Mouse (Mus musculus) regulatory T cell (primary cell): ENCODE data around the gene Piwil1.
"Not testable (repeated sequence)": the region's sequence is repeated elsewhere in the genome, so short reads cannot be mapped to it uniquely, and the experiment has no call there.

Experiments
- in situ Hi-C: fragments of 300-600 bp; cut with MboI, MseI; formaldehyde crosslinking; loops from one replicate; pipeline ENCODE4 v1.15.1; 2025; ENCODE audit warnings: high pct_unique_total_duplicates

The Piwil1 gene

GRCm38 (mm10) chr5:128708929-128709328, 6.6 kb downstream of the Piwil1 start:
- in situ Hi-C loops: no loop called here

GRCm38 (mm10) chr5:128710596-128710995, 8.3 kb downstream of the Piwil1 start:
- in situ Hi-C loops: no loop called here

DNA sequence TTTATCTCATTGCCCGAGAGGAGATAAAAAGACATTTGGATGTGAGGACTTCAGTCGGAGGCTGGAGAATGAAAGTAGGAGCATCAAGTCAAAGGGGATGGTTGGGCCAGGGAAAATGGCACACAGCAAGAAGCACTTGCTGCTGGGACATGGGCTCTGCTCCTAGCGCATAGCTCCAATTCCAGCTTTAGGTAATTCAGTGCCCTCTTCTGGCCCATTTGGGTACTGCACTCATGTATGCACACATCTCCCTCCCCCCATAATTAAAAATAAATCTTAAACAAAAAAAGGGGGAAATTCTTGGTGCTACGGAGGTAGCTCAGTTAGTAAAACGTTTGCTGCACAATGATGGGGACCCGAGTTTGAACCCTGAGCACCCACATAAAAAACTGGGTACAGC, 9.5 kb downstream of the Piwil1 start:
- in situ Hi-C loops: no loop called here

DNA sequence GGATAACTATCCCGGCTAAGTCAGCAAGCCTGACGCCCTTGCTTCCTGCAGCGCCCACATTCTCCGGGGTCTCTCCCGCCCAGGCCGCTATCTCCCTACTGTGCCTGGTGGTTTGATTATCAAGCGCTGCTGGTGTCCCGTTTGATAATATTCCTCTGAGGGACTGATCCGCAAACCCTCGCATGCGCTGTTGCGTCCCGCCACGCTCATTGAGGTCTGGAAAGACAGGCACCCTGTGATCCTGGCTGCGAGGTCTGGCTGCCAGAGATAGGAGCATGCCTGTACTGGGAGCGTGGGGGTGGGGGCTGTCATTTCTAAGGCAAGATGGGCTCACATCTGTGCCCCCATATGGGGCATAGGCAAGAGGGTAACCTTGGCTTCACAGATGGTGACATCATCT, 12.8 kb downstream of the Piwil1 start:
- in situ Hi-C loops: no loop called here

- in situ Hi-C loops: not testable (repeated sequence)
Observed at GRCm38 (mm10) chr5:128720461-128720860, 18.1 kb downstream of the Piwil1 start.

GRCm38 (mm10) chr5:128729341-128729740, 27.0 kb downstream of the Piwil1 start:
- in situ Hi-C loops: no loop called here

DNA sequence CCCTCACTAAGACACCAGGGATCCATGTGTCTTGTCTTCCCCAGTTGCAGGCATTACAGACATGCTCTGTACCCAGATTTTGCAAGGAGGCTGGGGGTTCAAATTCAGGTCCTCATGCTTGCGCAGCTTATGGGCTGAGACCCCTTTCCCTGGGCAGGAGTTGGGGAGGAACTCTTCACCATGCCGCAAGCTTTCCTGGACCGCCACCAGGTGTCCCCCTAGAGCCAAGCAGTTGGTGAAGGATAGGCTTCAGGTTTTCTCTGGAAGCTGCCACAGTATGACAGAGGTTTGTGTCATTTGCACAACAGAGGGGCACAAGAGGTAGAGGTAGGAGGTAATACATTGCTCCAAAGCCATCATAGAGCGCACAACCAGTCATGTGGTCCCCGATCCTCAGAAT, 28.3 kb downstream of the Piwil1 start:
- in situ Hi-C loops: no loop called here

DNA sequence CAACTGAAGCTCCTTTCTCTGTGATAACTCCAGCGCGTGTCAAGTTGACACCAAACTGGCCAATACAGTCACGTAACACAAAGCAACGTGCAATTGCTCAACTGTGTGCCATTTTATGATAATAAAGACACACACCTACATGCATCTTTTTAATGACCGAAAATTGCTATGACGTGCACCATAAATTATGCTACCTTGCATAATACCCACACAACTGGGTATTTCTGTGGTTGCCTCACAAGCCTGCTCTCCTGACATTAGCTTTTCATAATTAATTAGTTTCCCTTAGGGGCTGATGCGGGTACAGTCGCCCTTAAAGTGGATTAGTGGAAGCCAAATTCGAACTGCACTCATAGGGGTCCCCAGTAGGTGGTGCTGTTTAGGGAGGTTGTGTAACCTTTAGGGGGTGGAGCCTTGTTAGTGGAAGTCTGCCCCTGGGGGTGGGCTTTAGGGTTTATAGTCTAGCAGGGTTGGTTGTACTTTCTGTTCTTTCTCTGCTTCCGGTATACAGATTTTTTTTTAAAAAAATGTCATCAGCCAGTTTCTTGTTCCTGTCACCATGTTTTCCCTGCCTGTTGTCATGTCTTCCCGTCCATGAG, 30.2 kb downstream of the Piwil1 start:
- in situ Hi-C loops: no loop called here

GRCm38 (mm10) chr5:128733955-128734354, 31.6 kb downstream of the Piwil1 start:
- in situ Hi-C loops: no loop called here

DNA sequence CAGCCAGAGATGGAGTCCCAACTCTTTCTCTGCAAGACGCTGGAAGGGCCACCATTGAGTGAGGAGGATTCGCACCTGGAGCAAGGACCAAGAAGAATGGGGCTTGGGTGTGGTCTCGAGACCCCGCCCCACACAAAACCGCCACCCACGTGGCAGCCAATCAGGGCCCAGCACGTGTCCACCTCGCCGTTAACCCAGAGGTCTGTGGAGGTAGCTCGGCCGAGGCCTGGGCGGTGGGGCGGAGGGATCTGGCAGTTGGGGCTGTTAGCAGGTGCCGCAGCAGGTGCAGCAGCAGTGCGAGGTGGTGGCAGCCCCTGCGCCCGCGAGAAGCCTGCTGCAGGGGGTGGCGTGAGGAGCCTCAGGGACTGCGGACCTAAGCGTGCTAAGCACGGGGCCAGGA, 33.6 kb downstream of the Piwil1 start:
- in situ Hi-C loops: no loop called here

- in situ Hi-C loops: no loop called here
Observed at GRCm38 (mm10) chr5:128739168-128739837, 37.0 kb downstream of the Piwil1 start.

- in situ Hi-C loops: no loop called here
Observed at GRCm38 (mm10) chr5:128739838-128740171, 37.5 kb downstream of the Piwil1 start.

- in situ Hi-C loops: no loop called here
Observed at GRCm38 (mm10) chr5:128744351-128744750, 42.0 kb downstream of the Piwil1 start.

DNA sequence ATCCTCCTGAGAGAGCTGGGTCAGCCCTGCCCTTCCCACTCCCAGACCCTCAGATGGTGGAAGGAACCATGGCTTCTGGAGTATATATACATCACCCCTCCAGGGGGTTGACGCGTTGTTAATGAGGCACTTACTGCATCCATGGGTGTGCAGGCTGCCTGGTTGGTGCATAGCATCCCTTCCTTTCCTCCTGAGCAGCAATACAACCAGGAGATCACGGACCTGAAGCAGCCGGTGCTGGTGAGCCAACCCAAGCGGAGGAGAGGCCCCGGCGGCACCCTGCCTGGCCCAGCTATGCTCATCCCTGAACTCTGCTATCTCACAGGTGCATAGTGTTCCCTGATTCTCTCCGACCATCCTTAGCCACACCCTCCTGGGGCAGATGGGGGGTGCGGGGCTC, 42.9 kb downstream of the Piwil1 start:
- in situ Hi-C loops: no loop called here

DNA sequence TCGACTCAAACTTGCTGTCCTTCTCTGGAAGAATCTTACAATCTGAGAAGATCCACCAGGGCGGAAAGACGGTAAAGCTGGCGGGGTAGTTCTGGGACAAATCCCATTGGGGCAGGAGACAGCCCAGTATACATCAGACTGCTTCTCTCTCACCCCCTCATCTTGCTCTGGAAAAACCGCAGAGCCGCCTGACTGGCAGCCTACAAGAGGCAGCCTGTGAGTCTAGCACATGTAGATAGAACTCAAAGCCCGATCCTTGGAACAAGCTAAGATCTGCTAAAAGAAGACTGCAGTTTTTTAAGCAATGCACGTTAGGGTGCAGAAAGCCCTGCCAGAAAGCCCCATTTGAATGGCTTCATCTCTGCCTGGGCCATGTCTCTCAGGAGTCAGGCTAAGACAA, 43.9 kb downstream of the Piwil1 start:
- in situ Hi-C loops: no loop called here

DNA sequence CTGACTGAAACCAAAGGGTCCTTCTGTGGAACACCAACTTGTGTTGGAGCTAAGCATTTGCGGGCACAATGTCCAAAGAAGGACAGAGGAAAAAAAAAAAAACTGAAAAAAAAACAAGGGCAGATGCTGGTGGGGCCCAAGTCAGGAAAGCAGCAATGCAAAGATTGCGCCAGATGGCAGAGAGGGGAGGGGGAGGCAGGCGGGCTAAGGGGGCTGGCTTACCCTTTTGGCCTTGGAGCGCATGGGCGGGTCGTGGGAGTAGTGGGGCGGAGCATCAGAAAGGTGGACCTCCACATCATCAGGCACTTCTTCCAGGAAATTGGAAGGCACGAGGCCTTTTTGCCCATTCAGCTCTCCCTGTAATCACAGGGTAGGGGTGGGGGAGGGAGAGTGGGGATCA, 58.8 kb downstream of the Piwil1 start:
- in situ Hi-C loops: loop anchor here (10.0 kb wide), 1 partner anchor 844 kb away; no protein-coding TSS in a partner anchor

- in situ Hi-C loops: loop anchor here (10.0 kb wide), 1 partner anchor 836 kb away; no protein-coding TSS in a partner anchor
Observed at GRCm38 (mm10) chr5:128769026-128769631, 66.8 kb downstream of the Piwil1 start.

- in situ Hi-C loops: no loop called here
Observed at GRCm38 (mm10) chr5:128776386-128776785, 74.1 kb downstream of the Piwil1 start.

DNA sequence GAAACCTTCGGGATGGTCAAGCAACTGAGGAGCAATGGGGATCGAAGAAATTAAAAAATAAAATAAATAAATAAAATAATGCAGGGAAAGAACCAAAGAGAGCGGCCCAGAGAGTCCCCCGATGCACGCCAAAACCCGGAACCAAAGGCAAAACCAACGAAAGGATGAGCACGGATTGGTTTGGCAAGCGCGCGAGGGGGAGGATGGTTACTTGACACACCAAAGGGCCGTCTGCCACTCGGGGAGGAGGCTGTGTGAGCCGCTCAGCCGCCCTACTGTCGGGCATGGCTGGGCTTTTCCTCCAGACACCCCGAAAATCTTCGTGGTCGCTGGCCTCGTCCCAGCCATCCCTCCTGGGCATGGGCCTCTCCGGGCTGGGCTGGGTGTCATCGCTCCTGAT, 79.3 kb downstream of the Piwil1 start:
- in situ Hi-C loops: no loop called here

- in situ Hi-C loops: no loop called here
Observed at GRCm38 (mm10) chr5:128800592-128800991, 98.3 kb downstream of the Piwil1 start.
